Mouse (Mus musculus) spleen, adult 18-20 months (tissue): ENCODE results near the gene Nuak1.
"Not testable (repeated sequence)": the region's sequence is repeated elsewhere in the genome, so short reads cannot be mapped to it uniquely, and the experiment has no call there.

Source experiments
- DNase-seq, 2 experiments: peaks; one replicate each; pipeline ENCODE4 v3.0.0; 2022; ENCODE audit warnings: mixed read lengths in 2 of 2

Nuak1 gene

GRCm38 (mm10) chr10:84440541-84441433 is at the start of gene Nuak1:
TSS of gene Nuak1 (minus strand) at chr10:84440597.
- DNase-seq = peak; percentile 66 to 82

- DNase-seq = no peak
Observed at GRCm38 (mm10) chr10:84490115-84490514, 49.7 kb upstream of the Nuak1 start.

GRCm38 (mm10) chr10:84488315-84488714 is 47.9 kb upstream of the Nuak1 start:
- peak; percentile 27 to 65 for DNase-seq

GRCm38 (mm10) chr10:84484661-84485060 is 44.3 kb upstream of the Nuak1 start:
- no peak for DNase-seq

- no peak for DNase-seq
Observed at GRCm38 (mm10) chr10:84483553-84483952, 43.2 kb upstream of the Nuak1 start.

GRCm38 (mm10) chr10:84483069-84483468 is 42.7 kb upstream of the Nuak1 start:
- DNase-seq = no peak

- DNase-seq = not testable (repeated sequence)
Observed at GRCm38 (mm10) chr10:84482418-84482817, 42.0 kb upstream of the Nuak1 start.

- DNase-seq = no peak
Observed at GRCm38 (mm10) chr10:84481327-84481671, 40.9 kb upstream of the Nuak1 start.

- DNase-seq = no peak
Observed at GRCm38 (mm10) chr10:84480667-84481326, 40.4 kb upstream of the Nuak1 start.

- DNase-seq = no peak
Observed at GRCm38 (mm10) chr10:84480146-84480545, 39.7 kb upstream of the Nuak1 start.

- DNase-seq = no peak
Observed at GRCm38 (mm10) chr10:84477613-84478076, 37.2 kb upstream of the Nuak1 start.

GRCm38 (mm10) chr10:84477045-84477612 is 36.7 kb upstream of the Nuak1 start:
- DNase-seq = no peak

- no peak for DNase-seq
Observed at GRCm38 (mm10) chr10:84467555-84468164, 27.3 kb upstream of the Nuak1 start.

- no peak for DNase-seq
Observed at GRCm38 (mm10) chr10:84465511-84465910, 25.1 kb upstream of the Nuak1 start.

GRCm38 (mm10) chr10:84460420-84461101 is 20.2 kb upstream of the Nuak1 start:
- DNase-seq = no peak

- DNase-seq = no peak
Observed at GRCm38 (mm10) chr10:84458094-84458493, 17.7 kb upstream of the Nuak1 start.

GRCm38 (mm10) chr10:84457539-84457938 is 17.1 kb upstream of the Nuak1 start:
- no peak for DNase-seq

GRCm38 (mm10) chr10:84456632-84457320 is 16.4 kb upstream of the Nuak1 start:
- DNase-seq = no peak

- DNase-seq = no peak
Observed at GRCm38 (mm10) chr10:84451883-84452282, 11.5 kb upstream of the Nuak1 start.

GRCm38 (mm10) chr10:84450654-84451053 is 10.3 kb upstream of the Nuak1 start:
- DNase-seq = peak; percentile 31 to 73

- DNase-seq = no peak
Observed at GRCm38 (mm10) chr10:84449733-84450132, 9.3 kb upstream of the Nuak1 start.

GRCm38 (mm10) chr10:84447411-84447821 is 7.0 kb upstream of the Nuak1 start:
- DNase-seq = no peak
